Mouse (Mus musculus): ENCODE results near the gene Pid1. TPM values are rescaled to one million over a fixed set of nuclear protein-coding genes. Genes with fewer than 3 reads are reported as not detected.
"Not testable (repeated sequence)": the region's sequence is repeated elsewhere in the genome, so short reads cannot be mapped to it uniquely, and the experiment has no call there.

The Pid1 gene
- polyA plus RNA-seq, 1 experiment from 2014 or later, result 9.7 TPM

DNA sequence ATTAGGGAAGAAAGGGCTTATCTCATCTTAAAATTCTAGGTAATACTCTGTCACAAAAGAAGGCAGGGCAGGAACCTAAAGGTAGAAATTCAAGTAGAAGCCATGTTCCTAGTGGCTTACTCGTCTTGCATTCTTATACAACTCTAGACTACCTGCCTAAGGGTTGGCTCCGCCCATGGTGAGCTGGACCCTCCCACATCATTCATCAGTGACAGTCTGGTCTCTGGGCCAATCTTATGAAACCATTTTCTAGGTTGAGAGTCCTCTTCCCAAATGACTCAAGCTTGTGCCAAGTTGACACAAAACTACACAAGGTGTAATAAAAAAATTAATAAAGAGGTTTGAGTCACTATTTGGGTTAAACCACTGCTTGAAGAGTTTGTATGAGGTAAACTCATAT is 133.5 kb downstream of the Pid1 start:
- 86% methylated on average over 2 of the region's 2 CpGs for WGBS

GRCm38 (mm10) chr1:84225626-84226025 is 138.4 kb downstream of the Pid1 start:
- 84% methylated on average over 7 of the region's 7 CpGs for WGBS
- H3K4me2 ChIP-seq (ENCODE audit: low read depth, low read length), result no peak overlapping the region
- H3K36me3 ChIP-seq (ENCODE audit: control insufficient read depth, insufficient read depth), result no peaks in the 10 kb centered on the region
- H3K27ac ChIP-seq (ENCODE audit: low read length), result no peak overlapping the region
- no peaks in the 10 kb centered on the region for H3K27me3 ChIP-seq (ENCODE audit: control insufficient read depth, insufficient read depth, low read length)
- no peak overlapping the region for H3K4me3 ChIP-seq (ENCODE audit: low read length)
- H3K9me3 ChIP-seq (replicated peaks; ENCODE audit: control insufficient read depth, low read length), result no peaks in the 10 kb centered on the region
- H3K9ac ChIP-seq (ENCODE audit: low read length), result no peak overlapping the region
- no peak for ATAC-seq (replicated peaks; ENCODE audit: extremely low read depth, insufficient read depth, low FRiP score)
- H3K4me1 ChIP-seq (ENCODE audit: control insufficient read depth, insufficient read depth, low read length), result no peaks in the 10 kb centered on the region

More for the DNA sequence above, 133.5 kb downstream of the Pid1 start:
- ATAC-seq (replicated peaks; ENCODE audit: extremely low read depth, insufficient read depth, low FRiP score), result no peak
- Histone ChIP-seq H3K9me3 (replicated peaks; ENCODE audit: control insufficient read depth, low read length) (no peaks in the 10 kb centered on the region), H3K4me1 (ENCODE audit: control insufficient read depth, insufficient read depth, low read length) (no peaks in the 10 kb centered on the region), H3K4me2 (ENCODE audit: low read depth, low read length) (no peak overlapping the region), H3K4me3 (ENCODE audit: low read length) (no peak overlapping the region), H3K9ac (ENCODE audit: low read length) (no peak overlapping the region), H3K27ac (ENCODE audit: low read length) (no peak overlapping the region), H3K27me3 (ENCODE audit: control insufficient read depth, insufficient read depth, low read length) (no peaks in the 10 kb centered on the region), H3K36me3 (ENCODE audit: control insufficient read depth, insufficient read depth) (no peaks in the 10 kb centered on the region)

GRCm38 (mm10) chr1:84222051-84222450 is 141.9 kb downstream of the Pid1 start:
- no peak overlapping the region for H3K27ac ChIP-seq (ENCODE audit: low read length)

GRCm38 (mm10) chr1:84218605-84219004 is 145.4 kb downstream of the Pid1 start:
- no peak overlapping the region for H3K9ac ChIP-seq (ENCODE audit: low read length)
- no peak overlapping the region for H3K4me2 ChIP-seq (ENCODE audit: low read depth, low read length)
- H3K27me3 ChIP-seq (ENCODE audit: control insufficient read depth, insufficient read depth, low read length), result no peaks in the 10 kb centered on the region
- no peak; the same call in 1 of the 2 replicates for ATAC-seq (replicated peaks; ENCODE audit: extremely low read depth, insufficient read depth, low FRiP score)
- H3K4me3 ChIP-seq (ENCODE audit: low read length), result no peak overlapping the region
- WGBS, result 49% methylated on average over 7 of the region's 7 CpGs
- H3K9me3 ChIP-seq (replicated peaks; ENCODE audit: control insufficient read depth, low read length), result no peaks in the 10 kb centered on the region
- no peaks in the 10 kb centered on the region for H3K4me1 ChIP-seq (ENCODE audit: control insufficient read depth, insufficient read depth, low read length)
- H3K36me3 ChIP-seq (ENCODE audit: control insufficient read depth, insufficient read depth), result no peaks in the 10 kb centered on the region
- no peak overlapping the region for H3K27ac ChIP-seq (ENCODE audit: low read length)

More at GRCm38 (mm10) chr1:84222051-84222450, 141.9 kb downstream of the Pid1 start:
- WGBS, result 68% methylated on average over 1 of the region's 1 CpGs
- Histone ChIP-seq H3K36me3 (ENCODE audit: control insufficient read depth, insufficient read depth) (no peaks in the 10 kb centered on the region), H3K4me3 (ENCODE audit: low read length) (no peak overlapping the region), H3K9ac (ENCODE audit: low read length) (no peak overlapping the region), H3K9me3 (replicated peaks; ENCODE audit: control insufficient read depth, low read length) (no peaks in the 10 kb centered on the region), H3K4me2 (ENCODE audit: low read depth, low read length) (no peak overlapping the region), H3K4me1 (ENCODE audit: control insufficient read depth, insufficient read depth, low read length) (no peaks in the 10 kb centered on the region), H3K27me3 (ENCODE audit: control insufficient read depth, insufficient read depth, low read length) (no peaks in the 10 kb centered on the region)
- ATAC-seq (replicated peaks; ENCODE audit: extremely low read depth, insufficient read depth, low FRiP score), result no peak

DNA sequence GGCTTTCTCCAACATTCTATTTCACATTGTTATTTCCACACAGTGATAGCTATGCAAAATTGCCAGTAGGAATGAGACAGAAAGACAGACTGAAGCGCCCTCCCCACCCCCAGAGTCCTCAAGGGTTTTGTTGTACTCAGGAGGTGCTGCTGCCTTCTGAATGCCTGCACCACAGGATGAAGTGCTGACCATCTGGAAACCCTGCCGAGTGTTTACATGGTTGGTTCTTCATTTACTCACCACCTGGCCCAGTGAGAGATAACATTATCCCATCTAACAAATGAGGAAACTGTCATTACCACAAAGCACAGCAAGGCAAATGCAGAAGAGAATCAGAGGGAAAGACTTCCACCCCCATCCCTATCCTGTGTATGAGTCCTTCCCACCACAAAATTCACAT is 146.2 kb downstream of the Pid1 start:
- no peaks in the 10 kb centered on the region for H3K4me1 ChIP-seq (ENCODE audit: control insufficient read depth, insufficient read depth, low read length)
- no peak overlapping the region for H3K27ac ChIP-seq (ENCODE audit: low read length)
- no peak overlapping the region for H3K9ac ChIP-seq (ENCODE audit: low read length)
- H3K36me3 ChIP-seq (ENCODE audit: control insufficient read depth, insufficient read depth), result no peaks in the 10 kb centered on the region
- H3K27me3 ChIP-seq (ENCODE audit: control insufficient read depth, insufficient read depth, low read length), result no peaks in the 10 kb centered on the region
- no peak for ATAC-seq (replicated peaks; ENCODE audit: extremely low read depth, insufficient read depth, low FRiP score)
- H3K4me2 ChIP-seq (ENCODE audit: low read depth, low read length), result no peak overlapping the region
- no peak overlapping the region for H3K4me3 ChIP-seq (ENCODE audit: low read length)
- 12% methylated on average over 2 of the region's 2 CpGs for WGBS
- no peaks in the 10 kb centered on the region for H3K9me3 ChIP-seq (replicated peaks; ENCODE audit: control insufficient read depth, low read length)

DNA sequence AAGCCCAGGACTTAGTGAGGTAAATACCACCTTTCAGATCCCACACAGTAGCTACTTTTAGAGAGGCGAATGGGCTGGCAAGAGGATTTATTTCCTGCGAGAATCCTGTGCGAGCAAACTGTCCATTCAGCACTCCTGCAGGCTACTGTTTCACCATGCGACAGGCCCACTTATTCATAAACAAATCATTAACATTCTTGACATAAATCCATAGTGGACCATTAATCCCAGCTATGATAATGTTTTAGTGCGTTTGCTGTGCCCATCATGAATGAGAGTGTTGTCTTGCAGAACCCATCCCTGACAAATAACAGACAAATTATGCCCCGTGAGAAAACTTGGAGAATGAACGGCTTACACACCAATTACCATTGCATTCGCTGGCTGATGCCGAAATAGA is 152.5 kb downstream of the Pid1 start:
- Histone ChIP-seq H3K36me3 (ENCODE audit: control insufficient read depth, insufficient read depth) (no peaks in the 10 kb centered on the region), H3K9me3 (replicated peaks; ENCODE audit: control insufficient read depth, low read length) (no peaks in the 10 kb centered on the region), H3K27ac (ENCODE audit: low read length) (no peak overlapping the region), H3K4me1 (ENCODE audit: control insufficient read depth, insufficient read depth, low read length) (no peaks in the 10 kb centered on the region), H3K27me3 (ENCODE audit: control insufficient read depth, insufficient read depth, low read length) (no peaks in the 10 kb centered on the region), H3K9ac (ENCODE audit: low read length) (no peak overlapping the region), H3K4me3 (ENCODE audit: low read length) (no peak overlapping the region), H3K4me2 (ENCODE audit: low read depth, low read length) (no peak overlapping the region)
- ATAC-seq (replicated peaks; ENCODE audit: extremely low read depth, insufficient read depth, low FRiP score), result no peak
- WGBS, result 63% methylated on average over 9 of the region's 9 CpGs

- not testable (repeated sequence) for H3K27ac ChIP-seq (ENCODE audit: low read length); H3K9me3 ChIP-seq (replicated peaks; ENCODE audit: control insufficient read depth, low read length); H3K4me1 ChIP-seq (ENCODE audit: control insufficient read depth, insufficient read depth, low read length); H3K9ac ChIP-seq (ENCODE audit: low read length); H3K27me3 ChIP-seq (ENCODE audit: control insufficient read depth, insufficient read depth, low read length); H3K4me3 ChIP-seq (ENCODE audit: low read length); H3K4me2 ChIP-seq (ENCODE audit: low read depth, low read length); H3K36me3 ChIP-seq (ENCODE audit: control insufficient read depth, insufficient read depth); ATAC-seq (replicated peaks; ENCODE audit: extremely low read depth, insufficient read depth, low FRiP score)
- WGBS, result 92% methylated on average over 3 of the region's 3 CpGs
These were observed 158.2 kb downstream of the Pid1 start for GRCm38 (mm10) chr1:84205746-84206145.

- ATAC-seq (replicated peaks; ENCODE audit: extremely low read depth, insufficient read depth, low FRiP score), result no peak
- 74% methylated on average over 4 of the region's 4 CpGs for WGBS
- Histone ChIP-seq H3K4me2 (ENCODE audit: low read depth, low read length) (no peak overlapping the region), H3K4me1 (ENCODE audit: control insufficient read depth, insufficient read depth, low read length) (no peaks in the 10 kb centered on the region), H3K4me3 (ENCODE audit: low read length) (no peak overlapping the region), H3K9me3 (replicated peaks; ENCODE audit: control insufficient read depth, low read length) (no peaks in the 10 kb centered on the region), H3K9ac (ENCODE audit: low read length) (no peak overlapping the region), H3K27ac (ENCODE audit: low read length) (no peak overlapping the region), H3K27me3 (ENCODE audit: control insufficient read depth, insufficient read depth, low read length) (no peaks in the 10 kb centered on the region), H3K36me3 (ENCODE audit: control insufficient read depth, insufficient read depth) (no peaks in the 10 kb centered on the region)
These were observed 160.5 kb downstream of the Pid1 start for GRCm38 (mm10) chr1:84203494-84203893.

DNA sequence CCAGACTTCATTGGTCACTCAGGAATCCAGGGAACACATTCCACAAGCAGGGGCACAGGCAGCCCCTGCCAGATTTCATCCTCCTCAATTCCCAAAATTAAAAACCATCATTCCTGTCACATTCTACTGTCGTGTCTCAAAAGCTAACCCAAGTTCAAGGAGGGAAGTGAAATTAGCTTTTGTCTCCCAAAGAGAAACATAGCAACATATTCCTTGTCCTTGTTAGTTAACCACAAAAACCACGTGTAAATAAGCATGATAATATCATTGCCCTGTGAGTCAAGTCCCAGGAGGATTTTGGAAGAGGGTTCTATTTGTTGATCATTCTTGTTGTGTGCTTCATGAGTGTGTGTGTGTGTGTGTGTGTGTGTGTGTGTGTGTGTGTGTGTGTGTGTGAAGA is 164.1 kb downstream of the Pid1 start:
- WGBS, result 62% methylated on average over 2 of the region's 2 CpGs
- no peaks in the 10 kb centered on the region for H3K9me3 ChIP-seq (replicated peaks; ENCODE audit: control insufficient read depth, low read length)
- no peak for ATAC-seq (replicated peaks; ENCODE audit: extremely low read depth, insufficient read depth, low FRiP score)

DNA sequence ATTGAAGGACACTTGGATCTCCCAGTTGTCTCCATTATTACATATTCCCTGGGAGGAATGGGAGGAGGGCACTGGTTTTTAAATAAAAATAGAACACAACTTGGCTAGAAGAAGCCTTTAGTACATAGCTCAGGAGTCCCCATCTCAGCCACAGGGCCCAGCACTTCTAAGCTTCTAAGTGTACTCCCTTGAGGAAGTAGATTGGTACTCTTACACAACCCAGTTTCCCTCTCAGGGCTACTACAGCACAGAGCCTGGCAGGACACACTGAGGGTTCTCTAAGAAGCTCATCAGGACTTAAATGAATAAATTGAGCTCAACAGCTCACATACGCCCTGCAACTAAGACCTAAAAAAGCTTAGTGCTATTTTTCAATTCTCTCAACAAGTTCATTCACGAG is 165.1 kb downstream of the Pid1 start:
- Histone ChIP-seq H3K27me3 (ENCODE audit: control insufficient read depth, insufficient read depth, low read length) (no peaks in the 10 kb centered on the region), H3K4me2 (ENCODE audit: low read depth, low read length) (no peak overlapping the region), H3K36me3 (ENCODE audit: control insufficient read depth, insufficient read depth) (no peaks in the 10 kb centered on the region), H3K4me1 (ENCODE audit: control insufficient read depth, insufficient read depth, low read length) (no peaks in the 10 kb centered on the region), H3K9me3 (replicated peaks; ENCODE audit: control insufficient read depth, low read length) (no peaks in the 10 kb centered on the region), H3K27ac (ENCODE audit: low read length) (no peak overlapping the region), H3K4me3 (ENCODE audit: low read length) (no peak overlapping the region), H3K9ac (ENCODE audit: low read length) (no peak overlapping the region)
- no peak for ATAC-seq (replicated peaks; ENCODE audit: extremely low read depth, insufficient read depth, low FRiP score)
- 85% methylated on average over 2 of the region's 2 CpGs for WGBS

More for the DNA sequence above, 164.1 kb downstream of the Pid1 start:
- Histone ChIP-seq H3K27ac (ENCODE audit: low read length) (no peak overlapping the region), H3K9ac (ENCODE audit: low read length) (no peak overlapping the region), H3K4me2 (ENCODE audit: low read depth, low read length) (no peak overlapping the region), H3K4me1 (ENCODE audit: control insufficient read depth, insufficient read depth, low read length) (no peaks in the 10 kb centered on the region), H3K27me3 (ENCODE audit: control insufficient read depth, insufficient read depth, low read length) (no peaks in the 10 kb centered on the region), H3K36me3 (ENCODE audit: control insufficient read depth, insufficient read depth) (no peaks in the 10 kb centered on the region), H3K4me3 (ENCODE audit: low read length) (no peak overlapping the region)
